In the genomic region with DNA sequence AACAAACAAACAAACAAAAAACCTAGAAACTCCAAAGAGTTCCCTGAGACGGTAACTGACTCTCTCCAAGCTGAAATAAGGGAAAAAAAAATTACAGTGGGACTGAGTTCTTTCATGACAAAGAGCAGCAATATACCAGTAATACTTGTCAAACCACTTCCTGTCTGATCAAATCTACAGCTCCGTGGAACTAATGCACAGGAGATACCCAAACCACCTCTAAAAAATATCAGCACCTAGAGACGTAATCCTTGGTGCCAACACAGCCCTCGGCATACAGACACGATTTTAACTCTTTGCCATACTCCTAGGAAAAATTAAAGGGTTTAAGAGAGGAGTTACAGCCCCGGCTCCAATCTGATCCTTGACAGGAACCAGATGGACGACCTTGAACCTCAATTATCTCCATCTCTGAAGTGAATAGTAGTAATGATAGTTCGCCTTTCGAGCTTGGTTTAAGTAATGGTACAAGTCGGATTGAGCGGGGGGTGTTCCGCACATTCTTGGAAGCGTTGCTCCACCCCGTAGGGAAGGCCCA, we compare ENCODE assay signal across 8 mouse cellular contexts. TPM values are rescaled to one million over a fixed set of nuclear protein-coding genes. Genes with fewer than 3 reads are reported as not detected.
A peak's percentile ranks its signal among the peaks of the same experiment; 100 is the strongest.
DNase-seq lines count a peak whose midpoint lies in the region; ATAC-seq lines count a peak whose summit lies in the region.

No protein-coding gene starts in this region.

- no peak for DNase-seq in neural tube, embryonic 11.5 days (ENCODE audit: low spot score)
- DNase-seq in neural tube, embryonic 10.5 days (ENCODE audit: extremely low spot score, low spot score) = no peak
- DNase-seq in adrenal gland, adult 8-10 months = no peak
- DNase-seq in left cerebral cortex, postnatal 10 days (ENCODE audit: extremely low spot score in 1 of 2, low spot score in 2 of 2) = no peak
- DNase-seq in thymus, adult 18-20 months = no peak

- intact Hi-C loops in left cerebral cortex, postnatal 10 days (cut with DNase I) = no loop called here

- H3K4me1 ChIP-seq in neural tube, embryonic 11.5 days (ENCODE audit: control insufficient read depth, insufficient read depth, low read length) = peaks cover 7% of the 10 kb centered on the region; the same call in 1 of the 2 replicates
- peaks cover 18% of the 10 kb centered on the region; the same call in 1 of the 2 replicates for H3K4me1 ChIP-seq in embryonic facial prominence, embryonic 15.5 days
- peaks cover 6% of the 10 kb centered on the region for H3K4me1 ChIP-seq in limb, embryonic 12.5 days (replicated peaks)
- H3K4me1 ChIP-seq in stomach, embryonic 14.5 days (ENCODE audit: control insufficient read depth, insufficient read depth, low read length) = peaks cover 10% of the 10 kb centered on the region; the same call in 1 of the 2 replicates

- peak overlapping the region; percentile 93 for H3K9ac ChIP-seq in neural tube, embryonic 11.5 days (ENCODE audit: low read length)
- H3K9ac ChIP-seq in embryonic facial prominence, embryonic 15.5 days = peak overlapping the region; percentile 90
- peak overlapping the region; percentile 83 for H3K9ac ChIP-seq in limb, embryonic 12.5 days (replicated peaks)
- peak overlapping the region; percentile 95 for H3K9ac ChIP-seq in stomach, embryonic 14.5 days (replicated peaks; ENCODE audit: low read depth, low read length)

- peak overlapping the region; percentile 91 for H3K27ac ChIP-seq in neural tube, embryonic 11.5 days (ENCODE audit: low read depth, low read length)
- peak overlapping the region; percentile 98 for H3K27ac ChIP-seq in embryonic facial prominence, embryonic 15.5 days (replicated peaks)
- peak overlapping the region; percentile 96 for H3K27ac ChIP-seq in limb, embryonic 12.5 days
- H3K27ac ChIP-seq in stomach, embryonic 14.5 days (ENCODE audit: low read length) = peak overlapping the region; percentile 98

- H3K9me3 ChIP-seq in neural tube, embryonic 11.5 days (ENCODE audit: control insufficient read depth, low read length) = no peaks in the 10 kb centered on the region
- no peaks in the 10 kb centered on the region for H3K9me3 ChIP-seq in embryonic facial prominence, embryonic 15.5 days (replicated peaks)
- H3K9me3 ChIP-seq in limb, embryonic 12.5 days = no peaks in the 10 kb centered on the region
- no peaks in the 10 kb centered on the region for H3K9me3 ChIP-seq in stomach, embryonic 14.5 days (ENCODE audit: control insufficient read depth, low read depth, low read length)

- H3K4me3 ChIP-seq in neural tube, embryonic 11.5 days (ENCODE audit: low read depth, low read length) = peak overlapping the region; percentile 87
- H3K4me3 ChIP-seq in embryonic facial prominence, embryonic 15.5 days (replicated peaks) = peak overlapping the region; percentile 71
- H3K4me3 ChIP-seq in limb, embryonic 12.5 days (replicated peaks) = peak overlapping the region; percentile 83
- H3K4me3 ChIP-seq in stomach, embryonic 14.5 days (ENCODE audit: low read depth, low read length) = peak overlapping the region; percentile 77

- peaks cover 7% of the 10 kb centered on the region for H3K36me3 ChIP-seq in neural tube, embryonic 11.5 days (ENCODE audit: control insufficient read depth, insufficient read depth, low read length)
- H3K36me3 ChIP-seq in embryonic facial prominence, embryonic 15.5 days = peaks cover 24% of the 10 kb centered on the region
- H3K36me3 ChIP-seq in limb, embryonic 12.5 days = peaks cover 26% of the 10 kb centered on the region
- H3K36me3 ChIP-seq in stomach, embryonic 14.5 days (ENCODE audit: control insufficient read depth, insufficient read depth, low read length) = peaks cover 20% of the 10 kb centered on the region

- WGBS in neural tube, embryonic 11.5 days = 14% methylated on average over 14 of the region's 14 CpGs
- WGBS in embryonic facial prominence, embryonic 15.5 days = 2% methylated on average over 14 of the region's 14 CpGs
- WGBS in limb, embryonic 12.5 days = 6% methylated on average over 14 of the region's 14 CpGs
- WGBS in stomach, embryonic 14.5 days = 2% methylated on average over 14 of the region's 14 CpGs

- no peaks in the 10 kb centered on the region for H3K27me3 ChIP-seq in neural tube, embryonic 11.5 days (ENCODE audit: control insufficient read depth, insufficient read depth, low read length)
- H3K27me3 ChIP-seq in embryonic facial prominence, embryonic 15.5 days = no peaks in the 10 kb centered on the region
- no peaks in the 10 kb centered on the region for H3K27me3 ChIP-seq in limb, embryonic 12.5 days
- H3K27me3 ChIP-seq in stomach, embryonic 14.5 days (ENCODE audit: control insufficient read depth, insufficient read depth, low read length) = no peaks in the 10 kb centered on the region

- peak overlapping the region; percentile 83 for H3K4me2 ChIP-seq in neural tube, embryonic 11.5 days (ENCODE audit: low read depth)
- H3K4me2 ChIP-seq in embryonic facial prominence, embryonic 15.5 days (replicated peaks) = peak overlapping the region; percentile 64
- H3K4me2 ChIP-seq in limb, embryonic 12.5 days = peak overlapping the region; percentile 70
- peak overlapping the region; percentile 73 for H3K4me2 ChIP-seq in stomach, embryonic 14.5 days (replicated peaks; ENCODE audit: low read depth, low read length)

- ATAC-seq in neural tube, embryonic 11.5 days (ENCODE audit: insufficient read depth, low FRiP score, low TSS enrichment) = no peak
- ATAC-seq in embryonic facial prominence, embryonic 15.5 days (ENCODE audit: insufficient number of reproducible peaks, low FRiP score, low TSS enrichment, low read depth) = no peak
- no peak for ATAC-seq in limb, embryonic 12.5 days (ENCODE audit: insufficient number of reproducible peaks, insufficient read depth, low FRiP score, low TSS enrichment, low read depth)
- no peak for ATAC-seq in stomach, embryonic 14.5 days (ENCODE audit: insufficient number of reproducible peaks, insufficient read depth, low FRiP score, low read depth)

RNA-seq across cellular contexts. Expression of a gene that starts 11.4 kb away (rescaled TPM):
- polyA plus RNA-seq in neural tube, embryonic 11.5 days (2014; fragmentation: Nextera tagmentation; extraction: Ambion mirVana) = 2.1 and 2.3 TPM in 2 replicates
- polyA plus RNA-seq in embryonic facial prominence, embryonic 15.5 days (2015; fragmentation: Nextera tagmentation; extraction: Ambion mirVana) = 13.0 and 17.2 TPM in 2 replicates
- 2.8 and 3.4 TPM in 2 replicates for polyA plus RNA-seq in limb, embryonic 12.5 days (2016; fragmentation: Nextera tagmentation; extraction: Ambion mirVana)
- polyA plus RNA-seq in stomach, embryonic 14.5 days (2014; fragmentation: Nextera tagmentation; extraction: Ambion mirVana) = 2.6 and 3.1 TPM in 2 replicates
- 1 to 10 TPM; 2.3 to 7.2 (median 3.5) TPM for total RNA-seq in adrenal gland, adult 8-10 months (2022)
- total RNA-seq in left cerebral cortex, postnatal 10 days (2021) = 1 to 10 TPM; 5.7 to 6.5 TPM

RNA-seq across cellular contexts. Expression of a gene that starts 15.8 kb away (rescaled TPM):
- 17.0 and 21.2 TPM in 2 replicates for polyA plus RNA-seq in neural tube, embryonic 11.5 days (2014; fragmentation: Nextera tagmentation; extraction: Ambion mirVana)
- 37.0 and 39.8 TPM in 2 replicates for polyA plus RNA-seq in embryonic facial prominence, embryonic 15.5 days (2015; fragmentation: Nextera tagmentation; extraction: Ambion mirVana)
- polyA plus RNA-seq in limb, embryonic 12.5 days (2016; fragmentation: Nextera tagmentation; extraction: Ambion mirVana) = 37.2 and 45.6 TPM in 2 replicates
- 25.1 and 28.5 TPM in 2 replicates for polyA plus RNA-seq in stomach, embryonic 14.5 days (2014; fragmentation: Nextera tagmentation; extraction: Ambion mirVana)
- 10 to 100 TPM; 20.9 to 37.4 (median 26.4) TPM for total RNA-seq in adrenal gland, adult 8-10 months (2022)
- total RNA-seq in left cerebral cortex, postnatal 10 days (2021) = 10 to 100 TPM; 30.8 to 31.3 TPM

RNA-seq across cellular contexts. Expression of a gene that starts 15.9 kb away (rescaled TPM):
- 65.0 and 65.2 TPM in 2 replicates for polyA plus RNA-seq in neural tube, embryonic 11.5 days (2014; fragmentation: Nextera tagmentation; extraction: Ambion mirVana)
- 48.9 and 50.6 TPM in 2 replicates for polyA plus RNA-seq in embryonic facial prominence, embryonic 15.5 days (2015; fragmentation: Nextera tagmentation; extraction: Ambion mirVana)
- polyA plus RNA-seq in limb, embryonic 12.5 days (2016; fragmentation: Nextera tagmentation; extraction: Ambion mirVana) = 54.9 and 56.6 TPM in 2 replicates
- 51.7 and 57.0 TPM in 2 replicates for polyA plus RNA-seq in stomach, embryonic 14.5 days (2014; fragmentation: Nextera tagmentation; extraction: Ambion mirVana)
- 100 to 1,000 TPM; 105 to 116 (median 107) TPM for total RNA-seq in adrenal gland, adult 8-10 months (2022)
- total RNA-seq in left cerebral cortex, postnatal 10 days (2021) = 10 to 100 TPM; 66.4 to 66.7 TPM

RNA-seq across cellular contexts. Expression of a gene that starts 19.4 kb away (rescaled TPM):
- 0.33 and 0.51 TPM in 2 replicates for polyA plus RNA-seq in neural tube, embryonic 11.5 days (2014; fragmentation: Nextera tagmentation; extraction: Ambion mirVana)
- 0.43 and 0.44 TPM in 2 replicates for polyA plus RNA-seq in embryonic facial prominence, embryonic 15.5 days (2015; fragmentation: Nextera tagmentation; extraction: Ambion mirVana)
- polyA plus RNA-seq in limb, embryonic 12.5 days (2016; fragmentation: Nextera tagmentation; extraction: Ambion mirVana) = not detected in 2 replicates
- polyA plus RNA-seq in stomach, embryonic 14.5 days (2014; fragmentation: Nextera tagmentation; extraction: Ambion mirVana) = 0.56 TPM in 1 of 2 replicates, not detected in the other
- under 1 TPM in 2 of 4 experiments, not detected in 2; 0.30 to 0.38 TPM for total RNA-seq in adrenal gland, adult 8-10 months (2022)
- 1 to 10 TPM in 1 of 2 experiments, under 1 TPM in 1; 0.88 to 1.4 TPM for total RNA-seq in left cerebral cortex, postnatal 10 days (2021)

RNA-seq across cellular contexts. Expression of a gene that starts 24.6 kb away (rescaled TPM):
- polyA plus RNA-seq in neural tube, embryonic 11.5 days (2014; fragmentation: Nextera tagmentation; extraction: Ambion mirVana) = 26.2 and 29.7 TPM in 2 replicates
- 27.2 and 28.8 TPM in 2 replicates for polyA plus RNA-seq in embryonic facial prominence, embryonic 15.5 days (2015; fragmentation: Nextera tagmentation; extraction: Ambion mirVana)
- polyA plus RNA-seq in limb, embryonic 12.5 days (2016; fragmentation: Nextera tagmentation; extraction: Ambion mirVana) = 34.7 and 35.5 TPM in 2 replicates
- 39.7 and 46.2 TPM in 2 replicates for polyA plus RNA-seq in stomach, embryonic 14.5 days (2014; fragmentation: Nextera tagmentation; extraction: Ambion mirVana)
- total RNA-seq in adrenal gland, adult 8-10 months (2022) = 10 to 100 TPM; 24.3 to 37.6 (median 32.2) TPM
- 10 to 100 TPM; 31.6 to 37.4 TPM for total RNA-seq in left cerebral cortex, postnatal 10 days (2021)
